Mouse (Mus musculus) MEL (cell line): ENCODE data around the gene Lmf2. TPM values are rescaled to one million over a fixed set of nuclear protein-coding genes. Genes with fewer than 3 reads are reported as not detected.

Experiments used
- DNase-seq: peaks from one replicate; pipeline ENCODE4 v3.0.0; 2011; ENCODE audit warnings: low read depth, low spot score
- H3K27ac ChIP-seq: 2 replicates; pipeline ENCODE4 v1.5.1; 2012; ENCODE audit warnings: low read depth, mild to moderate bottlenecking, control low read depth, low read length, moderate library complexity; ENCODE audit not compliant: control insufficient read depth
- H3K27me3 ChIP-seq, 2 experiments: fragments of 150-350 bp in 1 of 2; sonication (generic) in 1 of 2; 2 replicates each; pipeline ENCODE4 v1.6.1; 2012; ENCODE audit warnings: low read length in 2 of 2, mild to moderate bottlenecking in 2 of 2, improper control_type of control experiment in 1 of 2, moderate library complexity in 1 of 2; ENCODE audit not compliant: insufficient read depth in 2 of 2, control insufficient read depth in 1 of 2
- H3K36me3 ChIP-seq, 2 experiments: 2 replicates each; pipeline ENCODE4 v1.6.1; 2012 to 2014; ENCODE audit warnings: low read length in 2 of 2, improper control_type of control experiment in 1 of 2, inconsistent platforms in 1 of 2, mild to moderate bottlenecking in 1 of 2; ENCODE audit not compliant: insufficient read depth in 2 of 2, control insufficient read depth in 1 of 2
- H3K4me1 ChIP-seq, 2 experiments: fragments of 150-350 bp in 1 of 2; sonication (generic) in 1 of 2; 2 replicates each; pipeline ENCODE4 v1.6.1; 2012; ENCODE audit warnings: low read length in 2 of 2, improper control_type of control experiment in 1 of 2, mild to moderate bottlenecking in 1 of 2; ENCODE audit not compliant: insufficient read depth in 2 of 2, control insufficient read depth in 1 of 2
- H3K4me3 ChIP-seq, 2 experiments: fragments of 150-350 bp in 1 of 2; sonication (generic) in 1 of 2; 2 replicates each; pipeline ENCODE4 v1.5.1; 2012; ENCODE audit warnings: low read depth in 2 of 2, low read length in 2 of 2, mild to moderate bottlenecking in 2 of 2, moderate library complexity in 2 of 2, control low read depth in 1 of 2, improper control_type of control experiment in 1 of 2; ENCODE audit not compliant: control insufficient read depth in 1 of 2, insufficient read depth in 1 of 2
- H3K79me2 ChIP-seq: 2 replicates; pipeline ENCODE4 v1.6.1; 2012; ENCODE audit warnings: mild to moderate bottlenecking, low read length, moderate library complexity; ENCODE audit not compliant: control insufficient read depth, poor library complexity, insufficient read depth
- H3K9ac ChIP-seq: 2 replicates; pipeline ENCODE4 v1.6.1; 2012; ENCODE audit warnings: low read depth, mild to moderate bottlenecking, control low read depth, low read length, moderate library complexity; ENCODE audit not compliant: control insufficient read depth, poor library complexity, severe bottlenecking
- H3K9me3 ChIP-seq: fragments of 150-350 bp; sonication (generic); replicated peaks from 2 replicates; pipeline ENCODE4 v1.6.1; 2012; ENCODE audit warnings: mild to moderate bottlenecking, low read length, improper control_type of control experiment, moderate library complexity; ENCODE audit not compliant: insufficient read depth
- CHD2 ChIP-seq: IDR thresholded peaks from 2 replicates; pipeline ENCODE4 v1.6.1; 2011; ENCODE audit warnings: low read length, improper control_type of control experiment
- CTCF ChIP-seq, 3 experiments: IDR thresholded peaks in 2 of 3; conservative IDR thresholded peaks in 1 of 3; 2 replicates each; pipeline ENCODE4 v1.5.1; 2011 to 2012; ENCODE audit warnings: low read length in 3 of 3, low read depth in 2 of 3, mild to moderate bottlenecking in 2 of 3, improper control_type of control experiment in 1 of 3, inconsistent platforms in 1 of 3, mixed read lengths in 1 of 3, moderate library complexity in 1 of 3; ENCODE audit not compliant: control insufficient read depth in 1 of 3, insufficient read depth in 1 of 3, poor library complexity in 1 of 3, severe bottlenecking in 1 of 3
- ETS1 ChIP-seq: IDR thresholded peaks from 2 replicates; pipeline ENCODE4 v1.6.1; 2012; ENCODE audit warnings: low read depth, mild to moderate bottlenecking, inconsistent platforms, low read length, improper control_type of control experiment, moderate library complexity
- GABPA ChIP-seq: IDR thresholded peaks from 2 replicates; pipeline ENCODE4 v1.6.1; 2012; ENCODE audit warnings: low read depth, mild to moderate bottlenecking, inconsistent platforms, low read length, improper control_type of control experiment, moderate library complexity
- GATA1 ChIP-seq: IDR thresholded peaks from 2 replicates; pipeline ENCODE4 v1.6.1; 2011; ENCODE audit warnings: low read depth, low read length, improper control_type of control experiment
- JUND ChIP-seq: IDR thresholded peaks from 2 replicates; pipeline ENCODE4 v1.6.1; 2011; ENCODE audit warnings: low read depth, mild to moderate bottlenecking, improper control_type of control experiment, low read length
- KAT2A ChIP-seq: conservative IDR thresholded peaks from 2 replicates; pipeline ENCODE4 v1.6.1; 2012; ENCODE audit warnings: low read depth, low read length, improper control_type of control experiment, inconsistent platforms
- MAFK ChIP-seq: IDR thresholded peaks from 2 replicates; pipeline ENCODE4 v1.6.1; 2011; ENCODE audit warnings: low read depth, mild to moderate bottlenecking, low read length, improper control_type of control experiment, borderline replicate concordance
- MAZ ChIP-seq: IDR thresholded peaks from 2 replicates; pipeline ENCODE4 v1.6.1; 2012; ENCODE audit warnings: low read depth, mild to moderate bottlenecking, inconsistent platforms, low read length, improper control_type of control experiment
- MYB ChIP-seq: IDR thresholded peaks from 2 replicates; pipeline ENCODE4 v1.6.1; 2011; ENCODE audit warnings: mild to moderate bottlenecking, low read depth, low read length, improper control_type of control experiment
- NRF1 ChIP-seq: IDR thresholded peaks from 2 replicates; pipeline ENCODE4 v1.6.1; 2014; ENCODE audit warnings: low read depth, mild to moderate bottlenecking, inconsistent platforms, low read length, improper control_type of control experiment, moderate library complexity; ENCODE audit not compliant: poor library complexity, insufficient read depth, severe bottlenecking
- POLR2A ChIP-seq, 2 experiments: IDR thresholded peaks; 2 replicates each; pipeline ENCODE4 v1.6.1; 2011 to 2012; ENCODE audit warnings: low read length in 2 of 2, mild to moderate bottlenecking in 2 of 2, control low read depth in 1 of 2, improper control_type of control experiment in 1 of 2, low read depth in 1 of 2, moderate library complexity in 1 of 2; ENCODE audit not compliant: control insufficient read depth in 1 of 2, insufficient read depth in 1 of 2, poor library complexity in 1 of 2
- RAD21 ChIP-seq: IDR thresholded peaks from 2 replicates; pipeline ENCODE4 v1.6.1; 2011; ENCODE audit warnings: mild to moderate bottlenecking, low read depth, low read length, improper control_type of control experiment
- RCOR1 ChIP-seq: IDR thresholded peaks from 2 replicates; pipeline ENCODE4 v1.6.1; 2012; ENCODE audit warnings: low read depth, mild to moderate bottlenecking, inconsistent platforms, low read length, improper control_type of control experiment
- TCF12 ChIP-seq: IDR thresholded peaks from 2 replicates; pipeline ENCODE4 v1.6.1; 2014; ENCODE audit warnings: low read depth, mild to moderate bottlenecking, inconsistent platforms, low read length, improper control_type of control experiment, moderate library complexity
- ZKSCAN1 ChIP-seq: IDR thresholded peaks from 2 replicates; pipeline ENCODE4 v1.6.1; 2012; ENCODE audit warnings: low read depth, mild to moderate bottlenecking, inconsistent platforms, low read length, improper control_type of control experiment, moderate library complexity
- ZMIZ1 ChIP-seq: IDR thresholded peaks from 2 replicates; pipeline ENCODE4 v1.6.1; 2012; ENCODE audit warnings: low read depth, mild to moderate bottlenecking, inconsistent platforms, low read length, improper control_type of control experiment, moderate library complexity
- polyA plus RNA-seq, 2 experiments: library from polyadenylated mRNA; stranded (reverse) in 1 of 2; unstranded in 1 of 2; fragments of >175 nt in 1 of 2; fragments of >200 nt in 1 of 2; gene quantifications; 2 replicates each; pipeline versions ENCODE4 v1.2.1 to v1.2.4; 2012; ENCODE audit warnings: low replicate concordance in 2 of 2, low read depth in 1 of 2; ENCODE audit not compliant: insufficient read length in 2 of 2, insufficient read depth in 1 of 2, missing spikeins in 1 of 2
- total RNA-seq: library from RNA; depleted of rRNA; stranded (reverse); fragments of 300-350 nt; gene quantifications from 2 replicates; pipeline ENCODE4 v1.2.3, GENCODE M21; 2012

Lmf2 gene
- total and polyA plus RNA-seq, 3 experiments: 14.5 to 52.0 TPM; not detected in 1

- Histone ChIP-seq H3K27ac (no peak overlapping the region), H3K9ac (no peak overlapping the region), H3K4me3 (no peak overlapping the region), H3K36me3 (no peaks in the 10 kb centered on the region), H3K9me3 (no peaks in the 10 kb centered on the region), H3K79me2 (no peaks in the 10 kb centered on the region), H3K27me3 (peaks cover 0 to 2% of the 10 kb centered on the region in 2 experiments; a peak in 2 of 4 replicates), H3K4me1 (peaks cover 5% of the 10 kb centered on the region in 2 experiments)
- DNase-seq: no peak
- TF ChIP-seq JUND (no peak), GABPA (no peak), RAD21 (no peak), MAFK (no peak), CHD2 (no peak), TCF12 (no peak), GATA1 (no peak), KAT2A (no peak), NRF1 (no peak), ETS1 (no peak), MAZ (no peak), ZMIZ1 (no peak), RCOR1 (no peak), CTCF (IDR thresholded peaks at IDR 0.05 in 2 of 3, conservative IDR thresholded peaks at IDR 0.05 in 1 of 3; ENCODE audit: control insufficient read depth in 1 of 3, insufficient read depth in 1 of 3, low read depth in 2 of 3, low read length in 3 of 3, poor library complexity in 1 of 3, severe bottlenecking in 1 of 3) (no peak)
Measured at GRCm38 (mm10) chr15:89336422-89336821, 19.0 kb downstream of the Lmf2 start.

GRCm38 (mm10) chr15:89334774-89335537 lies 20.5 kb downstream of the Lmf2 start:
- DNase-seq: no peak
- H3K36me3 ChIP-seq: no peaks in the 10 kb centered on the region
- no peaks in the 10 kb centered on the region for H3K9me3 ChIP-seq
- peaks cover 2 to 3% of the 10 kb centered on the region in 2 experiments; a peak in 3 of 4 replicates for H3K4me1 ChIP-seq
- H3K27ac ChIP-seq: no peak overlapping the region
- no peak overlapping the region for H3K9ac ChIP-seq
- no peaks in the 10 kb centered on the region for H3K79me2 ChIP-seq
- peaks cover 2 to 4% of the 10 kb centered on the region in 2 experiments; a peak in 3 of 4 replicates for H3K27me3 ChIP-seq
- no peak for TF ChIP-seq POLR2A (IDR thresholded peaks at IDR 0.05; ENCODE audit: control insufficient read depth in 1 of 2, insufficient read depth in 1 of 2, low read depth in 1 of 2, low read length in 2 of 2, poor library complexity in 1 of 2)
- TF ChIP-seq ZMIZ1: no peak
- TF ChIP-seq GABPA: no peak
- TF ChIP-seq ZKSCAN1: no peak
- TF ChIP-seq MYB: no peak
- no peak for TF ChIP-seq NRF1
- no peak for TF ChIP-seq CTCF (IDR thresholded peaks at IDR 0.05 in 2 of 3, conservative IDR thresholded peaks at IDR 0.05 in 1 of 3; ENCODE audit: control insufficient read depth in 1 of 3, insufficient read depth in 1 of 3, low read depth in 2 of 3, low read length in 3 of 3, poor library complexity in 1 of 3, severe bottlenecking in 1 of 3)
- H3K4me3 ChIP-seq: no peak overlapping the region
